Mouse (Mus musculus): ENCODE data around the gene Srgap2. TPM values are rescaled to one million over a fixed set of nuclear protein-coding genes. Genes with fewer than 3 reads are reported as not detected.

Gene Srgap2
- polyA plus RNA-seq, 1 experiment from 2014 or later = 4.1 TPM

DNA sequence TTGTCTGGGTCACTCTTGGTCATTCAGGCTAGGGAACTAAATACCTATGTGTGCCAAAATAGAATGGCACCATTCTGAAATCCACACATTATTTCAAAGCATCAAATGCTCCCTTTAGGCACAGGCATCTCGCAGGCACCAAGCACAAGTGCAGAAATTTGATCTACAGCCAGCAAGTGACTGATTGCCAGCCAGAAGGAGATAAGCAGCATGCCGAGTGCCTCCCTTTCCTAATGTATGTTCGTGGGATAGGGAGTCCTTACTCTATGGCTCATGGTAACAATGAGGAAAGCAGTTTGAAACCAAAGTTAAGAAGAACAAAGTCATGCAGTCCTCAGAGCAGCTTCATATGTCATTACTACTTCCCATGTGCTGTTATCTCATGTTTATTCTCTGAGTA is 107.8 kb downstream of the Srgap2 start:
- H3K27ac ChIP-seq (ENCODE audit: low read depth) = no peak overlapping the region
- peaks cover 6% of the 10 kb centered on the region for H3K4me1 ChIP-seq (ENCODE audit: insufficient read depth)
- no peaks in the 10 kb centered on the region for H3K9me3 ChIP-seq (ENCODE audit: low read length)
- TF ChIP-seq EP300 (IDR thresholded peaks at IDR 0.05; ENCODE audit: low read depth) (no peak), CTCF (IDR thresholded peaks at IDR 0.05; ENCODE audit: low read depth) (no peak)
- no peak for DNase-seq
- no peak for ATAC-seq
- no peak overlapping the region for H3K4me3 ChIP-seq (ENCODE audit: low read depth, low read length)
- H3K36me3 ChIP-seq (replicated peaks; ENCODE audit: insufficient read depth, low read length) = no peaks in the 10 kb centered on the region
- H3K27me3 ChIP-seq (ENCODE audit: insufficient read depth, low read length) = no peaks in the 10 kb centered on the region
- no peak overlapping the region for H3K9ac ChIP-seq (replicated peaks)
- no peak overlapping the region for H3K4me2 ChIP-seq (ENCODE audit: low read depth, low read length)
- WGBS (ENCODE audit: insufficient replicate concordance) = 44% methylated on average over 3 of the region's 3 CpGs

GRCm38 (mm10) chr1:131417821-131418660 is 109.1 kb downstream of the Srgap2 start:
- DNase-seq = no peak
- H3K4me2 ChIP-seq (ENCODE audit: low read depth, low read length) = no peak overlapping the region
- WGBS (ENCODE audit: insufficient replicate concordance) = 66% methylated on average over 5 of the region's 5 CpGs

GRCm38 (mm10) chr1:131417059-131417750 is 109.9 kb downstream of the Srgap2 start:
- Histone ChIP-seq H3K36me3 (replicated peaks; ENCODE audit: insufficient read depth, low read length) (no peaks in the 10 kb centered on the region), H3K9me3 (ENCODE audit: low read length) (no peaks in the 10 kb centered on the region), H3K4me3 (ENCODE audit: low read depth, low read length) (no peak overlapping the region)

More at GRCm38 (mm10) chr1:131417821-131418660, 109.1 kb downstream of the Srgap2 start:
- no peaks in the 10 kb centered on the region for H3K9me3 ChIP-seq (ENCODE audit: low read length)
- TF ChIP-seq CTCF (IDR thresholded peaks at IDR 0.05; ENCODE audit: low read depth) = no peak
- TF ChIP-seq EP300 (IDR thresholded peaks at IDR 0.05; ENCODE audit: low read depth) = no peak
- H3K27me3 ChIP-seq (ENCODE audit: insufficient read depth, low read length) = no peaks in the 10 kb centered on the region
- peaks cover 6% of the 10 kb centered on the region for H3K4me1 ChIP-seq (ENCODE audit: insufficient read depth)
- no peak for ATAC-seq
- no peak overlapping the region for H3K9ac ChIP-seq (replicated peaks)
- no peak overlapping the region for H3K4me3 ChIP-seq (ENCODE audit: low read depth, low read length)
- no peak overlapping the region for H3K27ac ChIP-seq (ENCODE audit: low read depth)
- no peaks in the 10 kb centered on the region for H3K36me3 ChIP-seq (replicated peaks; ENCODE audit: insufficient read depth, low read length)

DNA sequence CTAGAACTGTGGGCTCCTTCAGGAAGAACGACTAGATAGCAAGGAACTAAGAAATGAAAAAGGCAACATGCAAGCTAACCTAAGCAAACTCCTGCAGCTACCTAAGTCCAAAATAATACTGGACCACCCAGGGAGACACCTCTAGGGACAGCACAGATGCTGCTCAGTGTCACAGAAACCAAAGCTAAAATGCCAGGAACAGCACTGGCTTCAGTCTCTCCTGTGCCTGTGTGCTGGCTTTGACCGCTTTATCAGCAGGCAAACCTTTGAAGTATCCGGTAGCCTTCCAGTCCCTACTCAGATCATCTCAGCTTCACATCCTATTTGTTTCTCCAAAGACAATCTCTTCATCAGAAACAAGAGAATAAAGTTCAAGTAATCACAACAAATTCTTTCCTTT is 123.6 kb downstream of the Srgap2 start:
- Histone ChIP-seq H3K9ac (replicated peaks) (no peak overlapping the region), H3K4me1 (ENCODE audit: insufficient read depth) (no peaks in the 10 kb centered on the region), H3K4me2 (ENCODE audit: low read depth, low read length) (no peak overlapping the region), H3K27ac (ENCODE audit: low read depth) (no peak overlapping the region), H3K36me3 (replicated peaks; ENCODE audit: insufficient read depth, low read length) (no peaks in the 10 kb centered on the region; the same call in 1 of the 2 replicates), H3K4me3 (ENCODE audit: low read depth, low read length) (no peak overlapping the region), H3K9me3 (ENCODE audit: low read length) (no peaks in the 10 kb centered on the region), H3K27me3 (ENCODE audit: insufficient read depth, low read length) (no peaks in the 10 kb centered on the region)
- WGBS (ENCODE audit: insufficient replicate concordance) = 68% methylated on average over 3 of the region's 3 CpGs
- DNase-seq = no peak
- TF ChIP-seq CTCF (IDR thresholded peaks at IDR 0.05; ENCODE audit: low read depth) = no peak
- TF ChIP-seq EP300 (IDR thresholded peaks at IDR 0.05; ENCODE audit: low read depth) = no peak
- ATAC-seq = no peak

More at GRCm38 (mm10) chr1:131417059-131417750, 109.9 kb downstream of the Srgap2 start:
- peaks cover 6% of the 10 kb centered on the region for H3K4me1 ChIP-seq (ENCODE audit: insufficient read depth)
- DNase-seq (no peak), ATAC-seq (no peak)
- TF ChIP-seq CTCF (IDR thresholded peaks at IDR 0.05; ENCODE audit: low read depth) (no peak), EP300 (IDR thresholded peaks at IDR 0.05; ENCODE audit: low read depth) (no peak)
- 79% methylated on average over 5 of the region's 5 CpGs for WGBS (ENCODE audit: insufficient replicate concordance)
- no peak overlapping the region for H3K27ac ChIP-seq (ENCODE audit: low read depth)
- no peaks in the 10 kb centered on the region for H3K27me3 ChIP-seq (ENCODE audit: insufficient read depth, low read length)
- no peak overlapping the region for H3K9ac ChIP-seq (replicated peaks)
- H3K4me2 ChIP-seq (ENCODE audit: low read depth, low read length) = no peak overlapping the region

DNA sequence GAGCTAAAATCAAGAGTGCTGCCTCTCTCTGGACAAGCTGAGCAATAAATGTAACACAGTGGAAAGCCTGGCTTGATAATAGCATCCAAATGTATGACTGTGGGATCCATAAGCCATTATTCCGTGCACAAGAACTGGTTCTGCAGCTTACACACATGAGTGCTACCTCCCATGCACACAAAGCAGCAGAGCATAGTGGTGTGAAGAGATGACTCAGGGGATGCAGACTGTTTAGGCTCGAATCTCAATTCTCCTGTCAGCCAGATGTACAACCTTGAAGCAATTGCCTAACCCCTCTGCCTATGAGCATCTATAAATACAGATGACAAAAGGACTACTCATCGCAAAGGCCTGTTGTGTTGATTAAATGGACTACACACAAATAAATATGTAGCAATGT is 126.3 kb downstream of the Srgap2 start:
- H3K4me2 ChIP-seq (ENCODE audit: low read depth, low read length) = no peak overlapping the region
- TF ChIP-seq CTCF (IDR thresholded peaks at IDR 0.05; ENCODE audit: low read depth) = no peak
- TF ChIP-seq EP300 (IDR thresholded peaks at IDR 0.05; ENCODE audit: low read depth) = no peak
- no peak overlapping the region for H3K9ac ChIP-seq (replicated peaks)
- no peaks in the 10 kb centered on the region for H3K9me3 ChIP-seq (ENCODE audit: low read length)
- H3K4me3 ChIP-seq (ENCODE audit: low read depth, low read length) = no peak overlapping the region
- no peak for DNase-seq
- no peaks in the 10 kb centered on the region for H3K4me1 ChIP-seq (ENCODE audit: insufficient read depth)
- no peak overlapping the region for H3K27ac ChIP-seq (ENCODE audit: low read depth)
- 76% methylated on average over 3 of the region's 3 CpGs for WGBS (ENCODE audit: insufficient replicate concordance)
- no peaks in the 10 kb centered on the region for H3K36me3 ChIP-seq (replicated peaks; ENCODE audit: insufficient read depth, low read length)
- ATAC-seq = no peak
- H3K27me3 ChIP-seq (ENCODE audit: insufficient read depth, low read length) = no peaks in the 10 kb centered on the region

DNA sequence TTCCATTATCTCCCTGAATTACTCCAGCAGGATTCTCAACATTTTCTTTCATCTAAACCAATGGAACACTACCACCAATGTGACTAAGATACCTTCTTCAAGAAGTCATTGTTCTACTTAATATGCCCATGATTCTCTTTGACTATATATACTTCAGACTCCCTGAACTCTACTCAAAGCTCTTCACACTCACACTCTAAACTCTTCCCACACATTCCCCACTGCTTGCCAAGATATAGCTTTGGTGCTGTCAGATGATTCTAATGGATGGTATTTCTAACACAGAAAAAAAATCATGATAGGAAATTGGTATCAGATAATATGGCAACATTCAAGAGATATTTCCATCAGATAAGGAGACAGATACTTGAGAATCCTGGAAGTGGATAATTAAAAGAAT is 129.0 kb downstream of the Srgap2 start:
- H3K36me3 ChIP-seq (replicated peaks; ENCODE audit: insufficient read depth, low read length) = 0 out of 2 replicates have a peak, but pooled peaks cover 3% of the 10 kb centered on the region
- TF ChIP-seq EP300 (IDR thresholded peaks at IDR 0.05; ENCODE audit: low read depth) = no peak
- TF ChIP-seq CTCF (IDR thresholded peaks at IDR 0.05; ENCODE audit: low read depth) = no peak

More for the DNA sequence above, 129.0 kb downstream of the Srgap2 start:
- no peak for DNase-seq
- Histone ChIP-seq H3K9me3 (ENCODE audit: low read length) (no peaks in the 10 kb centered on the region), H3K4me3 (ENCODE audit: low read depth, low read length) (no peak overlapping the region), H3K9ac (replicated peaks) (no peak overlapping the region), H3K4me1 (ENCODE audit: insufficient read depth) (no peaks in the 10 kb centered on the region), H3K27ac (ENCODE audit: low read depth) (no peak overlapping the region), H3K27me3 (ENCODE audit: insufficient read depth, low read length) (no peaks in the 10 kb centered on the region), H3K4me2 (ENCODE audit: low read depth, low read length) (no peak overlapping the region)
- no peak for ATAC-seq

Measured in liver, postnatal 0 days (tissue).